Mouse (Mus musculus): ENCODE measurements at regions not wholly inside any gene's neighbourhood (a gene's known extent, or its start where the extent isn't known, plus 50 kb on each side); places are given as distances from the start of the nearest gene placed in this dataset.

DNA sequence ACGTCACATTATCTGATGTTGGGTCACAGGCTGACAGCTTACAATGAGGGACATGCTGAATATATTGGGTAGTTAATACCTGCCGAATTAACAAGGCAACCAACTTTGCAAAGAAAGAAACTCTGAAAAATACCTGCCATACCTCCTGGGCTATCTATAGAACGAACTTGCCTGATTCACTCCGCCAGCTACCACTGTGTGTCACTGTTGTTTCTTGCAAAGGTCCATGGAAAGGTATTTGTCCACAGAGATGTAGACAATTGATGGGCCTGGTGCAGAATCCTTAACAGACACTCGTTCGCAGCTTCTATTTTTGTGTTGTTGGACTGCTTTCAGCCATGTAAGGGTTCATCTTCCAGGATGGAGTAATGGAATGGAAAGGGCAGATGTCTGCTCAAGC lies 226.4 kb upstream of the Tmco5 start:
- TF ChIP-seq CTCF (IDR thresholded peaks at IDR 0.05; ENCODE audit: low read depth, low read length): no peak
- no peak for TF ChIP-seq POLR2AphosphoS5 (IDR thresholded peaks at IDR 0.05; ENCODE audit: insufficient replicate concordance, low read depth, low read length)
